Mouse (Mus musculus) gastrocnemius, adult 8-10 months (tissue): ENCODE results near the gene Gzf1. TPM values are rescaled to one million over a fixed set of nuclear protein-coding genes. Genes with fewer than 3 reads are reported as not detected.

Experiments
- DNase-seq, 2 experiments: peaks; one replicate each; pipeline ENCODE4 v3.0.0; 2022; ENCODE audit warnings: low spot score in 2 of 2
- total RNA-seq, 4 experiments: library from RNA; stranded (reverse); gene quantifications; 2 replicates each; pipeline ENCODE4 v1.2.4; 2022

The Gzf1 gene
- total RNA-seq, 4 experiments from 2014 or later, result 19.2 to 27.7 (median 23.9) TPM

DNA sequence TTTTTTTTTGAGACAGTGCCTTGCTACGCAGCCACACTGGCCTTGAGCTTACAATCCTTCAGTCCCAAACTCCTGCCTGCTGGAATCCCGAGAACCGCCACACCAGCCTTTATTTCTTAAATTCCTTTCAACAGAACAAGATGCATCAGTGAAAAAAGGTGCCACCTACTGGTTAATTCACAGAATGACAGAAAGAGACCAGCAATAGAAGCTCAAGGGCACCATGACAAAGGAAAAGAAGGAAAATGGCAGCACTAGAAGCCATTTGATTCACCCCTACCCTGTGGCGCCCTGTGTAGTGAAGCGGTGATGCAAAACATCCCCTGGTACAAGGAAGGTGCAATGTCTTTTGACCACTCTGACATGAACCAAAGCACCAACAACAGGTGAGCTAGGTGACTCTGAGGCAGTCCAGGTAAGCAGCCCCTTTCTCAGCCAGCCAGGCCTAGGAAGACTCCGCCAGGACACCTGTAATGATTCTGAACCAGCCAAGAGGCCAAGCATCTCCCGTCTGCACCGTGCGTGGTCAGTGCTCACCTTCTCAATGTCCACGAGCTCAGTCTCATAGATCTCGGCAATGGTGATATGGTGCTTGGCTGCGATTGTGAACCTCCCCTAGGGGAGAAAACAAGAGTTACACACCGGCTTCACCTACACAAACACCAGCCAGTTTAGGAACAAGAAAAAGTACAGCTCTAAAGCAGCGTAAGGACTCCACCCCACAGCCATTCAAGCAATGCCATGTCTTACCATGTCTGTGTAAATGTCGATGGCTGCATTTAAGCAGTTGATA, 25.8 kb downstream of the Gzf1 start:
- DNase-seq, result no peak

DNA sequence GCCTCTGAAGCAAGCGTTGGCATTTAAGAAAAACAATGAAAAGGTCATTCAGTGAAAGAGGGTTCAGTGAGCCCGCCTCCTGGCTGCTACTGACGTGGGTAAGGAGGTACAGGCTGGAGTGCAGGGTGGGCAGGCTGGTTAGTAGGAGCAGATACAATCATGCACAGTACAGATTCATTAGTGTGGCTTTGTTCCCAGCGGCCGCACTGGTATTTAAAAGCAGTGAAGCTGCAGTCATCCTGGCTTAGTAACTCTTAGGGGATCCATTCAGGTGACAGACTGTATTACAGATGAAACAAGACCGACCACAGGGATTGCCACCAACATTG, 26.3 kb downstream of the Gzf1 start:
- DNase-seq, result no peak

DNA sequence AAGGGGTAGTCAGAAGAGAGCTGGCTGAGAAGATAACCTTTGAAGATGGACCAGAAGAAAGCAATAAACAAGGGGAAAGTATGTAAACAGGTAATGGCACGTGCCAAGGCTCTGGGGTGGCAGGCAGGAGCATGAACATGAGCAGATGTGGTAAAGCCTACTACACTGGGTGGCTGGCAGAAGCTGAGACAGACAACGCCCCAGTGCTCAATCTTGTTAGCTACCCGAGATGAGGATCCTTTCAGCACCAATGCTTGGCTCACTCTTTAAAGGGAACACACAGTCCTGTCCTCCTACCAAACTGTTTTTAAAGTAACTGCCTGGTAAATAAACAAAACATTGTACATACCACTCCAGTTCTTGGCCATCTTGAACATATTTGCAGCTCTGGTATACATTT, 31.5 kb downstream of the Gzf1 start:
- DNase-seq, result peak in 1 of 2 experiments; percentile 19

DNA sequence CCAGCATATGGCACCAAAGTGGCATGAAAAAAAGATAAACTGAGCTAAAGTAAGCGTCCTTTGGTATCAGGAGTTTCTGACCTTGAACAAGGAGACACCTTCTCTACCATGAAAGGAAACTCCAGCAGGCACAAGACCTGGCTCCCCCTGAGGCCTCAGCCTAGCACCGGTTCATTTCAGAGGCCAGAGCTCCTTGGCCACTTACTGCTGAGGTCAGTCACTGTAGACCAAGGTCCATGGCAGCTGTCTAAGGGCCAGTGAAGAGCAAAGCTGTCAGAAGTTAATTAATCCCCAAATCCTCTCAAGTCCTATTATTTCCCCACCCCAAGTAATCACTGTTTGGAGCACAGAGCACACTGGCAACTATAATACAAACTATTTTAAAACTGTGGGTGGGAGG, 36.2 kb downstream of the Gzf1 start:
- no peak for DNase-seq

DNA sequence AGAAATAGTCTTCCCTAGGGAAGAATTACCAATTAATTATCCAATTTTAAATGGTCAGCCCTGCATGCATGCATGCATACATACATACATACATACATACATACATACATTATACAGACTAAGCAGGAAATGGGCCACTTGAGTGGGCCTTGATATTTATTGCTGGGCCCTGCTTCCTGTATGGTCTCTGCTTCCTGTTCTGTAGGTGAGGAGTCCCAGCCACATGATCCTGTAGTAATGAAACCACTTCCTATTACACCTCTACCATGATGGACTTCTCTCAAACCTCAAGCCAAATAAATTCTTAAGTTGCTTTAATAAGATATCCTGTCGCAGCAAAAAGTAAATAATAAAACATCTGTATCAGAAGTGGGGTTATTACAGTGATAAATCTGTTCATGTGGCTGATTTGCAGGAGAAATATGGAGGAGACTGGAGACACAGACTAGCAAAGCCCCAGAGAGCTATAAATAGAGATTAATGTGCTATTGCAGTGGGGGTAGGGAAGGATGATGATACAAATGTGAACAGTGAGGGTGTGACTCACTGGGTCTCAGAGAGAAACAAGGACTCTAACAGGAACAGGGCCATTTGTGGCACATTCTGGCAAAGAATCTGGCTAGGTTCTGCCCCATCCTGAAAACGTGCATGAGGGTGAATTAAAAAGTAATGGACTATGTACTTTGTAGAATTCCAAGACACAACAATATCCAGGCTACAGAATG, 38.6 kb downstream of the Gzf1 start:
- no peak for DNase-seq

DNA sequence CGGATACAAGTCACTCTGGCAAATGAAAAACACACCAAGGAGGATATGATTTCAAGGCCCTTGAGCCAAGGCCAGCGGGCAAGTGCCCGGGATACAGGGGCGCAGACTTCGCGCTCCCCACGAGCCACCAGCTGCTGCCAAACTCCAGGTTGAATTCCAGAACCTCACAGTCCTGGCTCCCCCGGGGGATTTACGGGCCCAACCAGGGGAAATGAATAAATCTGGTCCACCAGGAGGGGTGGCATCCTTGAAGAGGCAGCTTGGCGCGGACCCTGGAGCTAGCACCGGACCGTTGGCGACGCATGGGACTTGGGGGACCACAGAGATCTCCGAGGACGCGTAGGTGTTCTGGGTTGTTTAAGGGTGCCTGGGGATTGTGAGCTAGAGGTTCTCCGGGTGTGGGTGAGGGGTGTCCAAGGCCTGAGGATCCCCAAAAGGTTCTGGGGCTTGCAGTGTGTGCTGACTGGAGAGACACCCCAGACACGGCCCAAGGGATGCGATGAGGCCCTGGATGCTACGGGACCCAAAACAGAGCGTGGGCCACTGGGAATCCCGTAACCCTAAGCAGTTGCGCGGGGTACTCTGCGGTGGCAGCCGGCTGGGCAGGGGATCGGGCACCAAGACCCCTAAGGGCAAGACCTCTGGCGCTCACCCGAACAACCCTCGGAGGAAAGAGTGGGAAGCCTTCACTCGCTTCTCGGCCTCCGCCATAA, 50.9 kb downstream of the Gzf1 start:
- peak; percentile 51 to 55 for DNase-seq

DNA sequence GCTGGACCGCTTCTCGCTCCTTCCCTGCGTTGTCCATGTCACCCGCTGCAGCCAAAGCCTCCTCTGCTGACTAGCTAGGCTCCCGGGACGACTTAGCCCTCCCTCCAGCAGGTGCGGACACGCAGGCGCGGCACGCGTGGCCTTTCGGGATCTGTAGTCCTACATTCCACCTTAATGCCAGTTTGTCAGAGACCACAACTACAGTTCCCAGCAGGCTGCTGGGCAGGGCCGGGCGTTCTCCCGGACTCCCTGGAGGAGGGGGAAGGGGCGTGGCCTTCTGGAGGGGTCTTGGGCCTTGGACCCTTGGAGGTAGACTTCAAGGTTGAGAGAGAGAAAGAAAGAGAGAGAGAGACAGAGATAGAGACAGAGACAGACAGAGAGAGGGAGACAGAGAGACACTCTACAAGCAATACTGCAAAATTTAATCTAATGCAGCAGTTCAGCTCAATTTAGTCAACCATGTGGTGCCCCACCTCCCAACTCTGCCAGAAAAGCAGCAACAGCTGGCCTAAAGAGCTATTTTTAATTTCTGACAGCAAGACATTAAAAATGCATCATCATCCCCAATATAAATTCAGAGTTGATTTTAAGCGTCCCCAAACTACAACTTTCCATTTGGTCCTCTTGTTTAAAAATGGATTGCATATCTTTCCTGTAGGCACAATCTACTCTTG, 51.6 kb downstream of the Gzf1 start, which contains the start of gene Napb:
Gene Napb (minus strand): TSS at position 141 of the 674 bp plus-strand sequence.
- DNase-seq, result peak; percentile 86 to 92

Other genes with a start within 250 kb of the Gzf1 start
- 10 to 100 TPM in 1 of 4 experiments, 1 to 10 TPM in 3; 7.4 to 12.5 (median 8.8) TPM for gene Cd93, start 237.5 kb upstream of the Gzf1 start, total RNA-seq
- 1 to 10 TPM; 6.0 to 8.0 (median 6.6) TPM for gene Nxt1, start 8.4 kb upstream of the Gzf1 start, total RNA-seq
- 1 to 10 TPM; 4.1 to 6.1 (median 4.8) TPM for gene Napb, start 51.4 kb downstream of the Gzf1 start, total RNA-seq
- not detected for gene Cstl1, start 69.3 kb downstream of the Gzf1 start, total RNA-seq
- not detected for gene Cst11, start 90.5 kb downstream of the Gzf1 start, total RNA-seq
- gene 8030411F24Rik, start 101.0 kb downstream of the Gzf1 start, total RNA-seq, result not detected
- not detected for gene Cst12, start 108.3 kb downstream of the Gzf1 start, total RNA-seq
- gene Cst8, start 117.8 kb downstream of the Gzf1 start, total RNA-seq, result not detected
- not detected for gene Cst13, start 139.1 kb downstream of the Gzf1 start, total RNA-seq
- gene Cst9, start 154.1 kb downstream of the Gzf1 start, total RNA-seq, result not detected
- gene 9230104L09Rik, start 184.0 kb downstream of the Gzf1 start, total RNA-seq, result 1 to 10 TPM in 3 of 4 experiments, under 1 TPM in 1; 0.47 to 2.8 (median 1.9) TPM
- gene Cst3, start 194.7 kb downstream of the Gzf1 start, total RNA-seq, result 100 to 1,000 TPM; 477 to 640 (median 523) TPM